8 mouse cellular contexts compared by ENCODE assay signal in the genomic region with DNA sequence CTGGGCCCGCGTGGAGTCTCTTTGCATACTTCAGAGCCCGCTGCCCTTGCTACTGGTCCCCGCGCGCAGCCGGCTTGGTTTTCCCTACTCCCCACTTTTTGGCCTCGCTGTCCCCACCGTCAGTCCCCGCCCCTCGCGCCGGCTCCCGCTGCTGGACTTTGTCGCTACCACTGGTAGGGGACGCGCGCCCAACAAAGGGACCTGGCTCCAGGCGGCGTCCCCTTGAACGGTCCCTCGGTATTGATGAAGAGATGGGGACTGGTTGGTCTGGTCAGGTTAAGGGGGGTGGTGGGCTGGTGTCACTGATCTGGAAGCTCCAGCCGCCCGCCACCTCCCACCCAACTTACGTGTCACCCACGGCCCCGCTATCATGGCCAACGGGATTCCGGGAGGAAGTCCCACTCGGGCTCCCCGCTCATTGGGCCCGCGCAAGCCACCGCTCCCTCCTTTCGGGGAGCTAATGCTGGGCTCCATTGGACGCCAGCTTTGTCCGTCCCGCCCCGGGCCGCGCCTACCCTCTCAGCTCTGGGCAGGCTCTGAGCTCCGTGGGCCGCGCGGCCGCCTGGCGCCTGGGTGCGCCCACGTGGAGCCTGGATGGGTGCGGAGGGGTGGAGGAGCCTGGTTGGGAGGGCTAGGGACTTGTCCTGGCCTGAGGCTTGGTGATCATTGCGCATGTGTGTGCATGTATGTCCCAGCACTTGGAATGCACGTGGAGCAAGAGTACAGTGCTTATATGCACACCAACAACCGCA. TPM values are rescaled to one million over a fixed set of nuclear protein-coding genes. Genes with fewer than 3 reads are reported as not detected.
DNase-seq lines count a peak whose midpoint lies in the region; ATAC-seq and TF ChIP-seq lines count a peak whose summit lies in the region.

A gene (minus strand): TSS at position 399 of the 752 bp plus-strand sequence.

- ATAC-seq in heart, embryonic 11.5 days (replicated peaks; ENCODE audit: insufficient number of reproducible peaks, low FRiP score, low TSS enrichment) = peak; percentile 98
- peak; percentile 99 for ATAC-seq in kidney, embryonic 16.5 days (ENCODE audit: low FRiP score, low TSS enrichment)

- H3K27ac ChIP-seq in heart, embryonic 11.5 days (ENCODE audit: low read depth, low read length) = peak within 1 kb of the TSS; percentile 93
- H3K27ac ChIP-seq in kidney, embryonic 16.5 days (ENCODE audit: low read length) = peak within 1 kb of the TSS; percentile 92
- peak within 1 kb of the TSS; percentile 86 for H3K27ac ChIP-seq in liver, adult 2 months (replicated peaks; ENCODE audit: insufficient read depth, low read depth, low read length)

- no peak for TF ChIP-seq CTCF in brain, embryonic 14.5 days (IDR thresholded peaks at IDR 0.05; ENCODE audit: borderline replicate concordance, extremely low read depth, insufficient read depth, insufficient read length)
- TF ChIP-seq CTCF in liver, adult 2 months (IDR thresholded peaks at IDR 0.05; ENCODE audit: low read depth, low read length) = no peak

- no peaks in the 10 kb centered on the region for H3K27me3 ChIP-seq in erythroblast, embryonic 14.5 days (ENCODE audit: control insufficient read depth)
- no peaks in the 10 kb centered on the region for H3K27me3 ChIP-seq in heart, embryonic 11.5 days (ENCODE audit: control insufficient read depth, insufficient read depth, low read length)
- no peaks in the 10 kb centered on the region for H3K27me3 ChIP-seq in kidney, embryonic 16.5 days (ENCODE audit: insufficient read depth, low read length)
- H3K27me3 ChIP-seq in liver, adult 2 months (ENCODE audit: control insufficient read depth, insufficient read depth, low read length) = no peaks in the 10 kb centered on the region
- no peaks in the 10 kb centered on the region for H3K27me3 ChIP-seq in myocyte (ENCODE audit: control insufficient read depth, insufficient read depth, insufficient read length)
- no peaks in the 10 kb centered on the region; the same call in 1 of the 2 replicates for H3K27me3 ChIP-seq in splenic B cell, adult 2 months (ENCODE audit: control insufficient read depth, insufficient read depth, low read length, poor library complexity, severe bottlenecking)

- TF ChIP-seq POLR2A in brain, embryonic 14.5 days (IDR thresholded peaks at IDR 0.05; ENCODE audit: borderline replicate concordance, extremely low read depth, insufficient read depth, insufficient read length, poor library complexity, severe bottlenecking) = peak; percentile 78
- TF ChIP-seq POLR2A in liver, adult 2 months (IDR thresholded peaks at IDR 0.05; ENCODE audit: extremely low read depth, insufficient read depth, low read length) = peak; percentile 59
- peak; percentile 79 for TF ChIP-seq POLR2A in myocyte (IDR thresholded peaks at IDR 0.05; ENCODE audit: insufficient read length, low read depth)

- H3K9ac ChIP-seq in heart, embryonic 11.5 days (ENCODE audit: low read depth, low read length) = peak within 1 kb of the TSS; percentile 86
- H3K9ac ChIP-seq in kidney, embryonic 16.5 days (replicated peaks; ENCODE audit: low read length) = peak within 1 kb of the TSS; percentile 78
- peak within 1 kb of the TSS; percentile 76 for H3K9ac ChIP-seq in liver, adult 2 months (ENCODE audit: low read depth, low read length)

- peak within 1 kb of the TSS; percentile 90 for H3K4me2 ChIP-seq in heart, embryonic 11.5 days
- H3K4me2 ChIP-seq in kidney, embryonic 16.5 days (replicated peaks; ENCODE audit: low read depth, low read length) = peak within 1 kb of the TSS; percentile 72
- H3K4me2 ChIP-seq in myocyte (ENCODE audit: low read depth) = peak within 1 kb of the TSS; percentile 88

- no peaks in the 10 kb centered on the region; the same call in 1 of the 2 replicates for H3K79me2 ChIP-seq in liver, adult 2 months (ENCODE audit: control insufficient read depth, insufficient read depth, low read length)
- H3K79me2 ChIP-seq in myocyte (ENCODE audit: control insufficient read depth, insufficient read depth) = peaks cover 42% of the 10 kb centered on the region

- DNase-seq in B cell, adult 2 months = peak; percentile 78 to 80
- peak; percentile 98 for DNase-seq in brain, embryonic 14.5 days (ENCODE audit: low read depth)
- peak; percentile 87 for DNase-seq in liver, adult 2 months (ENCODE audit: extremely low read depth, low read depth, low spot score)
- peak; percentile 80 for DNase-seq in splenic B cell, adult 2 months (ENCODE audit: low read depth, low spot score)

- peak within 1 kb of the TSS; percentile 97 for H3K4me3 ChIP-seq in erythroblast, embryonic 14.5 days (replicated peaks)
- peak within 1 kb of the TSS; percentile 75 for H3K4me3 ChIP-seq in heart, embryonic 11.5 days (ENCODE audit: low read depth, low read length)
- H3K4me3 ChIP-seq in kidney, embryonic 16.5 days (ENCODE audit: low read length) = peak within 1 kb of the TSS; percentile 79
- H3K4me3 ChIP-seq in liver, adult 2 months (ENCODE audit: insufficient read depth, low read depth, low read length) = peak within 1 kb of the TSS; percentile 83
- peak within 1 kb of the TSS; percentile 89 for H3K4me3 ChIP-seq in myocyte

- peak within 1 kb of the TSS; percentile 41 for H3ac ChIP-seq in myocyte (ENCODE audit: control insufficient read depth, insufficient read length)

- no peaks in the 10 kb centered on the region for H3K9me3 ChIP-seq in erythroblast, embryonic 14.5 days (ENCODE audit: control insufficient read depth, low read length)
- H3K9me3 ChIP-seq in heart, embryonic 11.5 days (replicated peaks; ENCODE audit: control insufficient read depth, low read length) = no peaks in the 10 kb centered on the region
- H3K9me3 ChIP-seq in kidney, embryonic 16.5 days (ENCODE audit: low read length) = no peaks in the 10 kb centered on the region

- under 1% methylated on average over 53 of the region's 53 CpGs for WGBS in heart, embryonic 11.5 days (ENCODE audit: insufficient replicate concordance)
- WGBS in kidney, embryonic 16.5 days = under 1% methylated on average over 50 of the region's 53 CpGs
- WGBS in liver, adult 2 months = under 1% methylated on average over 53 of the region's 53 CpGs

- peaks cover 69% of the 10 kb centered on the region for H3K4me1 ChIP-seq in erythroblast, embryonic 14.5 days (ENCODE audit: control insufficient read depth)
- peaks cover 17% of the 10 kb centered on the region for H3K4me1 ChIP-seq in heart, embryonic 11.5 days (ENCODE audit: control insufficient read depth, insufficient read depth, low read length)
- peaks cover 30% of the 10 kb centered on the region for H3K4me1 ChIP-seq in kidney, embryonic 16.5 days (ENCODE audit: insufficient read depth, low read length)
- H3K4me1 ChIP-seq in liver, adult 2 months (ENCODE audit: control insufficient read depth, insufficient read depth, low read length) = peaks cover 15% of the 10 kb centered on the region

- H3K36me3 ChIP-seq in erythroblast, embryonic 14.5 days (ENCODE audit: control insufficient read depth) = peaks cover 18% of the 10 kb centered on the region
- H3K36me3 ChIP-seq in heart, embryonic 11.5 days (ENCODE audit: control insufficient read depth, insufficient read depth, low read length) = no peaks in the 10 kb centered on the region
- no peaks in the 10 kb centered on the region for H3K36me3 ChIP-seq in kidney, embryonic 16.5 days (ENCODE audit: insufficient read depth, low read length)
- no peaks in the 10 kb centered on the region for H3K36me3 ChIP-seq in liver, adult 2 months (ENCODE audit: control insufficient read depth, insufficient read depth, low read length)
- H3K36me3 ChIP-seq in myocyte (ENCODE audit: control insufficient read depth, insufficient read depth) = no peaks in the 10 kb centered on the region
- H3K36me3 ChIP-seq in splenic B cell, adult 2 months (ENCODE audit: control insufficient read depth, insufficient read depth, low read length, poor library complexity, severe bottlenecking) = no peaks in the 10 kb centered on the region

TF ChIP-seq in myocyte, 11 proteins besides CTCF, POLR2A, EP300 and RAD21:
- TF ChIP-seq MYOD1 (IDR thresholded peaks at IDR 0.05; ENCODE audit: control insufficient read depth in 1 of 3, insufficient read length in 2 of 3, low read depth in 2 of 3) (no peak), MYOG (IDR thresholded peaks at IDR 0.05; ENCODE audit: control insufficient read depth in 1 of 3, insufficient read depth in 1 of 3, insufficient read length in 2 of 3, low read depth in 2 of 3) (peak in 2 of 3 experiments; percentile 12 to 17), TCF3 (IDR thresholded peaks at IDR 0.05; ENCODE audit: insufficient read length, low read depth) (no peak), USF1 (IDR thresholded peaks at IDR 0.05; ENCODE audit: low read depth) (peak; percentile 3), POLR2AphosphoS2 (IDR thresholded peaks at IDR 0.05; ENCODE audit: insufficient read length, low read depth) (peak; percentile 57)

RNA-seq across cellular contexts. Expression of the gene that starts here (rescaled TPM):
- 24.9 and 25.1 TPM in 2 replicates for polyA plus RNA-seq in brain, embryonic 14.5 days (2012; rRNA removed)
- 2.3 and 2.9 TPM in 2 replicates for polyA plus RNA-seq in erythroblast, embryonic 14.5 days (2012)
- 40.4 and 45.4 TPM in 2 replicates for polyA plus RNA-seq in heart, embryonic 11.5 days (2014; fragmentation: Nextera tagmentation; extraction: Ambion mirVana)
- 61.8 and 65.1 TPM in 2 replicates for polyA plus RNA-seq in kidney, embryonic 16.5 days (2015; fragmentation: Nextera tagmentation; extraction: Ambion mirVana)
- total RNA-seq in liver, adult 2 months (2014; rRNA removed) = 53.7 and 59.5 TPM in 2 replicates
- polyA plus RNA-seq in liver, adult 2 months (2012; rRNA removed) = 26.3 and 28.9 TPM in 2 replicates
- polyA plus RNA-seq in myocyte (2012; fragmentation: generic; extraction: Trizol) = 11.7 TPM

Comparison
In these comparisons a context has a peak if more than half of its experiments do, and no peak if none do; other contexts are left out.
1. Peak in every context shown above with its lines: DNase-seq, ATAC-seq, H3K4me3 ChIP-seq and H3K27ac ChIP-seq.